Mouse (Mus musculus) kidney, embryonic 16.5 days (tissue): ENCODE measurements around the gene Ddx42. TPM values are rescaled to one million over a fixed set of nuclear protein-coding genes. Genes with fewer than 3 reads are reported as not detected.

Experiments used
- ATAC-seq: fragments of 200-750 bp; cut with Nextera tagmentation; 2 replicates; pipeline ENCODE4 v1.8.0; 2017; ENCODE audit warnings: moderate TSS enrichment; ENCODE audit not compliant: low FRiP score, low TSS enrichment
- H3K27ac ChIP-seq: fragments of 300-500 bp; sonication (generic); 2 replicates; pipeline ENCODE4 v1.5.1; 2014; ENCODE audit warnings: low read length
- H3K27me3 ChIP-seq: fragments of 300-500 bp; sonication (generic); 2 replicates; pipeline ENCODE4 v1.6.1; 2014; ENCODE audit warnings: low read length, control low read depth, mixed read lengths; ENCODE audit not compliant: insufficient read depth
- H3K36me3 ChIP-seq: fragments of 300-500 bp; sonication (generic); 2 replicates; pipeline ENCODE4 v1.6.1; 2014; ENCODE audit warnings: low read length, control low read depth, mixed read lengths; ENCODE audit not compliant: insufficient read depth
- H3K4me1 ChIP-seq: fragments of 300-500 bp; sonication (generic); 2 replicates; pipeline ENCODE4 v1.6.1; 2014; ENCODE audit warnings: low read length, control low read depth, mixed read lengths; ENCODE audit not compliant: insufficient read depth
- H3K4me2 ChIP-seq: fragments of 300-500 bp; sonication (generic); replicated peaks from 2 replicates; pipeline ENCODE4 v1.6.1; 2014; ENCODE audit warnings: low read depth, low read length
- H3K4me3 ChIP-seq: fragments of 300-500 bp; sonication (generic); 2 replicates; pipeline ENCODE4 v1.5.1; 2014; ENCODE audit warnings: mild to moderate bottlenecking, low read length
- H3K9ac ChIP-seq: fragments of 300-500 bp; sonication (generic); replicated peaks from 2 replicates; pipeline ENCODE4 v1.6.1; 2014; ENCODE audit warnings: low read length
- H3K9me3 ChIP-seq: fragments of 300-500 bp; sonication (generic); 2 replicates; pipeline ENCODE4 v1.6.1; 2016; ENCODE audit warnings: low read length, control low read depth
- WGBS: fragments of 180-500 bp; shearing (Covaris S2); extraction: QIAGEN DNeasy Blood & Tissue Kit; methylation state at CpG from one replicate; pipeline ENCODE4 v1.1.7; 2014; 5-methylcytosine and 5-hydroxymethylcytosine counted together
- polyA plus RNA-seq: library from polyadenylated mRNA; unstranded; fragments of >200 nt; fragmentation: Nextera tagmentation; extraction: Ambion mirVana; gene quantifications from 2 replicates; pipeline ENCODE4 v1.2.1, GENCODE M21; 2015

The Ddx42 gene
- polyA plus RNA-seq, 1 experiment from 2014 or later, result 81.5 TPM

DNA sequence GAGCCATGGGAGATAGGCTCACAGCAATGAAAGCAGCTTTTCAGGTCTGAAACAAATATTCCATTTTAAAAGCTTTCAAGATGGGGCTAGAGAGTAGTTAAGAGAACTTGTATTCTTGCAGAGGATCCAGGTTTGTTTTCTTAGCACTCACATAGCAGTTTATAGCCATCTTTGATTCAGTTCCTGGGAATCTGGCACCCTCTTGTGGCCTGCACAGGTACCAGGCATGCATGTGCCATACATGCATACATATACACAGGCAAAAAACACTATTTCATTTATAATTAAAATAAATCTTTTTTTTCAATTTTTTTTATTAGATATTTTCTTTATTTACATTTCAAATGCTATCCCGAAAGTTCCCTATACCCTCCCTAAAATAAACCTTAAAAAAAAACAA is 30.1 kb downstream of the Ddx42 start:
- Histone ChIP-seq H3K27me3 (no peaks in the 10 kb centered on the region), H3K4me3 (no peak overlapping the region), H3K36me3 (peaks cover 92% of the 10 kb centered on the region), H3K9me3 (peaks cover 4% of the 10 kb centered on the region; the same call in 1 of the 2 replicates), H3K4me1 (no peaks in the 10 kb centered on the region), H3K4me2 (no peak overlapping the region), H3K9ac (no peak overlapping the region), H3K27ac (no peak overlapping the region)
- 96% methylated on average over 1 of the region's 1 CpGs for WGBS
- ATAC-seq, result no peak

DNA sequence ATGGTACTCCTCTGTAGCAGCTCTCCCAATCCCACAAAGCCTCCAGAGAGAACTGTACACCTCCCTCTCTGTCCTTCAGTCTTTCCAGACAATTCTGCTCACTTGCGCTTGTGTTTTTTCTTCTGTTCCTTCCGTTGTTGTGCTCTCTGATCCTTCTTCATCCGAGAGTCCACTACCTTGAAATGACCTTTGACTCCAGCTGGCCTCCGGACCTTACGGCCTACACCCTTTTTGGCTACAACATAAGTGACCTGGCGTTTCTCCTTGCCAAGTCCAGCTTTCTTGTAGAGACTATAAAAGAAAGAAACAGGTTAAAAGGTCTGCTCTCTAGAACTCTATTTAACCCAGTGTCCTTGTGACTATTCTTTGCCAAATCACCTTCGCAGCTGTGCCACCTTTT is 32.6 kb downstream of the Ddx42 start:
- Histone ChIP-seq H3K9me3 (peaks cover 4% of the 10 kb centered on the region; the same call in 1 of the 2 replicates), H3K4me1 (no peaks in the 10 kb centered on the region; the same call in 1 of the 2 replicates), H3K27ac (no peak overlapping the region), H3K27me3 (no peaks in the 10 kb centered on the region), H3K36me3 (peaks cover 94% of the 10 kb centered on the region), H3K4me2 (no peak overlapping the region), H3K9ac (no peak overlapping the region), H3K4me3 (no peak overlapping the region)
- WGBS, result 82% methylated on average over 7 of the region's 7 CpGs
- ATAC-seq, result no peak

DNA sequence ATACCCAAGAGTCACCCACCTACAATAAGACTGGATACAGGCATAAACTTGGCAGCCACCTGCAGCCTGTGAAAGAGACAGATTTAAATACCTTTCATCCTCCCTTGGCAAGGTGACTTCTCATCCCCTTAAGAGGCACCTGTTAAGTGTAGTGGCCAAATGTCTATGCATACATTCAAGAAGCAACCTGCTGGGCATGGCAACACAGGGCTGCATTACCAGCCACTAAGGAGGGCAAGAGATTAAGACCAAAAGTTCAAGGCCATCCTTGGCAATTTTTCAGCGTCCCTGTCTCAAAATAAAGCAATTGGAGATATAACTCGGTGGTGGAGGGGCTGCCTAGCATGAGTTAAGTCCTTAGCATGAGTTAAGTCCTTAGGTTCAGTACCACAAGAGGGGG is 38.0 kb downstream of the Ddx42 start:
- H3K4me1 ChIP-seq, result peaks cover 21% of the 10 kb centered on the region
- no peak for ATAC-seq
- 13% methylated on average over 2 of the region's 2 CpGs for WGBS
- H3K4me3 ChIP-seq, result peak overlapping the region; percentile 80
- no peaks in the 10 kb centered on the region for H3K27me3 ChIP-seq
- H3K9ac ChIP-seq, result peak overlapping the region; percentile 79
- peaks cover 58% of the 10 kb centered on the region for H3K36me3 ChIP-seq
- peak overlapping the region; percentile 90 for H3K4me2 ChIP-seq
- H3K9me3 ChIP-seq, result no peaks in the 10 kb centered on the region
- H3K27ac ChIP-seq, result peak overlapping the region; percentile 83; the same call in 1 of the 2 replicates

DNA sequence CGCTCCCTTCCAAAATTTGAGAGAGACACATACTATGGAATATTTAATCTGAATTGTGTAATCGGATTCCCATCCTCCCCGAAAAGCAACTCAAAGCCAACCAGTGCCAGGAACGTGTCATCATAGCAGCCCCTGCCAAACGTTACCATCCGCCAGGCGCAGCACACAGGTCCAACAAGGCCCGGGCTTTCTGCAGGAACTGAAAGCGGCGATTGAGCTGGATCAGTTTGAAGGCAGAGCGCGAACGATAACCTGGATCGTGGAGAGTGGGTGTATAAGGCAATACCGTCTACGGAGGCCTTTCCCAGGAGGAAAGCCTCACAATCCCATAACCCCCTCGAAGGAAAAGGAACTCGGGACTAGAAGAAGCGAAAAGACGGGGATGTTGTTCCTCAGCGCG is 38.4 kb downstream of the Ddx42 start:
- 3% methylated on average over 22 of the region's 22 CpGs for WGBS
- ATAC-seq, result 0 out of 2 replicates have a peak, but pooled peaks have one; percentile 4

DNA sequence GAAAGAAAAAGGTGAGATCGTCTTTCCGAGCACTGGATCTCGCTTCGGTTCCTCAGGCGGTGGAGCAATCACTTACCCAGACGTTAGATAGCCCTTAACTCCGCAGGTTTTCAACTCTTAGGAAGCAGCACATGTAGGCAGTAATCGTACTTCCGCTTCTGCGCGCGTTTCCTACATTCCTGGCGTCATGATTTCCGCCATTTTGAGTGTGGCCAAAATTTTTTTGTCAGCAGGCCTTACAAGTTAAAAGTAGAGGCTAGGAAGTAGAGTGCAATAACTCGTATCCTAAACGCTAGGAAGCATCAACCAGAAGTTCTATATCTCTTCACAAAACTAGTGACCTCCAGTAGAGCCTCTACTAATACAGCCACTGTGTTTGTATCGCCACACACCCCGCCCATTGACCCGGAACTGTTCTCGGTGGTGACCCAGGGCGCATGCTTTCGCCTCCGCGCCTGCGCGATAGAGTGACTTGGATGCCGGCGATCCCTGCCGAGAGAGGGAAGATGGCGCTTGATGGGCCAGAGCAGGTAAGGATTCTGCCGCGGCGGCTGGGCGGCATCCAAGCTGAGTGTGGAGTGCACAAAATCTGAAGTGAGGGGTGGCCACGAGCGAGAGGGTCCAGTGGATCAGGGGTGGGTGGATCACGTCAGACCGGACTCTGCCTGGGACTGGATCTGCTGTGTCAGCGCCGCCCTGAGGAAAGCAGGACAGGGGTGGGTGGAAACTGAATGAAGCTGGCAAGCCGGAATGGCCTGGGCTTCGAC is 39.1 kb downstream of the Ddx42 start, which contains the start of the genes Ftsj3 and Psmc5:
TSS of gene Ftsj3 (minus strand) at position 395 of the 767 bp plus-strand sequence.
TSS of gene Psmc5 (plus strand) at position 470 of the 767 bp plus-strand sequence.
- H3K9me3 ChIP-seq, result no peaks in the 10 kb centered on the region
- peak within 1 kb of the TSS; percentile 79 for H3K9ac ChIP-seq
- peaks cover 51% of the 10 kb centered on the region for H3K36me3 ChIP-seq
- ATAC-seq, result peak; percentile 94
- peak within 1 kb of the TSS; percentile 83 for H3K27ac ChIP-seq
- H3K4me1 ChIP-seq, result peaks cover 21% of the 10 kb centered on the region
- H3K4me2 ChIP-seq, result peak within 1 kb of the TSS; percentile 90
- H3K27me3 ChIP-seq, result no peaks in the 10 kb centered on the region
- peak within 1 kb of the TSS; percentile 80 for H3K4me3 ChIP-seq
- WGBS, result under 1% methylated on average over 42 of the region's 42 CpGs

More for the DNA sequence above, 38.4 kb downstream of the Ddx42 start:
- H3K4me3 ChIP-seq, result peak overlapping the region; percentile 80
- H3K36me3 ChIP-seq, result peaks cover 54% of the 10 kb centered on the region
- H3K27me3 ChIP-seq, result no peaks in the 10 kb centered on the region
- H3K4me2 ChIP-seq, result peak overlapping the region; percentile 90
- peak overlapping the region; percentile 79 for H3K9ac ChIP-seq
- H3K27ac ChIP-seq, result peak overlapping the region; percentile 83
- no peaks in the 10 kb centered on the region for H3K9me3 ChIP-seq
- peaks cover 21% of the 10 kb centered on the region for H3K4me1 ChIP-seq

DNA sequence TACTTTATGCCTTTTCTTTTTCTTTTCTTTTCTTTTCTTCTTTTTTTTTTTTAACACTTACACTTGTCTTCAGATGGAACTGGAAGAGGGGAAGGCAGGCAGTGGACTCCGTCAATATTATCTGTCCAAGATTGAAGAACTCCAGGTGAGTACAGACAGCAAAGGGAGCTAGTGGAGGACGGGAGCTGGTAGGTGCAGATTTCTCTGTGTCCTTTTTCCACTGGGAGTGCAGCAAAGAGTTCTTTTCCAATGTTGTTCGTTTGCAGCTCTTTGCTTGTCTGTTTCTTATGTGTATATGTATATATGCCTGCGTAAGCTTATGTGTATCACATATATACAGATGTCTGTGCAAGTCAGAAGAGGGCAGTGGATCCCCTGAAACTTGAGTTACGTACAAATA is 40.0 kb downstream of the Ddx42 start:
- WGBS, result 59% methylated on average over 5 of the region's 5 CpGs
- no peak for ATAC-seq
- peak overlapping the region; percentile 83; the same call in 1 of the 2 replicates for H3K27ac ChIP-seq
- no peaks in the 10 kb centered on the region for H3K9me3 ChIP-seq
- H3K27me3 ChIP-seq, result no peaks in the 10 kb centered on the region
- H3K4me2 ChIP-seq, result peak overlapping the region; percentile 90
- peaks cover 21% of the 10 kb centered on the region for H3K4me1 ChIP-seq
- H3K4me3 ChIP-seq, result peak overlapping the region; percentile 80
- H3K9ac ChIP-seq, result peak overlapping the region; percentile 79
- peaks cover 51% of the 10 kb centered on the region for H3K36me3 ChIP-seq

DNA sequence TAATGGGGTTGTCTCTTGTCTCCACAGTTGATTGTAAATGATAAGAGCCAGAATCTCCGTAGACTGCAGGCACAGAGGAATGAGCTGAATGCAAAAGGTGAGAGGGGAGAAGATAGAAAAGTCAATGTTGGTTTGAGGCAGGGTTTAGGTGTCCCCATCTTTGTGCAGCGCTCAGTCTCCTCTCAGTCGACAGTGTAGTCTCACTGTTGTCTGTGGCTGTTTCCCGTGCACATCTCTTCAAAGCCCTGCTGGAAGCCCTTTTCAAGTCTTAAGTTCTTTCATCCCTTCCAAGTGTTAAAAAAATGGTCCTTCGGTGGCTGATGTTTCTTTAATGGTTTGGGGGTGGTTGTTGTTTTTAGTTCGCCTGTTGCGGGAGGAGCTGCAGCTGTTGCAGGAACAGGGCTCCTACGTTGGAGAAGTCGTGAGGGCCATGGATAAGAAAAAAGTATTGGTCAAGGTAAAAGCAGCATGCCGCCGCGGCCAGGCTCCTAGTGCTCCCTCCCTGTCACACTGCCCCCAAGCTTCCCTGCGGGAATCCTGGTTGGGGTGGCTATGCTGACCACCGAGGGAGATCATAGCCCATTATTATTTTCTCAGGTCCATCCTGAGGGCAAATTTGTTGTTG is 44.2 kb downstream of the Ddx42 start:
- whole genome bisulfite sequencing, result 60% methylated on average over 14 of the region's 14 CpGs
- Histone ChIP-seq H3K4me3 (no peak overlapping the region), H3K4me2 (no peak overlapping the region), H3K36me3 (peaks cover 68% of the 10 kb centered on the region), H3K27ac (no peak overlapping the region), H3K9me3 (no peaks in the 10 kb centered on the region), H3K4me1 (peaks cover 13% of the 10 kb centered on the region), H3K27me3 (no peaks in the 10 kb centered on the region), H3K9ac (no peak overlapping the region)
- no peak for ATAC-seq

DNA sequence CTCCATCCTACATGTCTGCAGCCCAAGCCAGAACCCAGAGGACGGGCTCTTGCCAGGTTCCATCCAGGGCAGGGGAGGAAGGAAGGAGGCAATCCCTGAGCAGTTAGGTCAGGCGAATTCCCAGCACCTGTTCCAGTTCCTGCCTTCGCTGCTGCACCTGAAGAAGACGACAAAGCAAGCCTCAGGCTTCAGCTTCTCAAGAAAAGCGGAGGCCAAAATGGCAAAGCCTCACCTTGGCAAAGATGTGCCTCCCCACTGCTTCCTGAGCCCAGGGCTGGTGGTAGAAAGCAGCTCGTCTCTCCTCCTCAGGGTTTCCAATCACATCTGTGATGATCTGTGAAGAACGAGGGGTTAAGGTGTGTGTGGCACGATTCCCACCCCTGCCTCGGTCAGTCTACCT is 47.2 kb downstream of the Ddx42 start:
- Histone ChIP-seq H3K27ac (no peak overlapping the region), H3K9ac (no peak overlapping the region), H3K9me3 (no peaks in the 10 kb centered on the region), H3K4me2 (no peak overlapping the region), H3K27me3 (no peaks in the 10 kb centered on the region), H3K4me1 (peaks cover 19% of the 10 kb centered on the region), H3K4me3 (no peak overlapping the region), H3K36me3 (peaks cover 75% of the 10 kb centered on the region)
- no peak for ATAC-seq
- 87% methylated on average over 9 of the region's 9 CpGs for WGBS

DNA sequence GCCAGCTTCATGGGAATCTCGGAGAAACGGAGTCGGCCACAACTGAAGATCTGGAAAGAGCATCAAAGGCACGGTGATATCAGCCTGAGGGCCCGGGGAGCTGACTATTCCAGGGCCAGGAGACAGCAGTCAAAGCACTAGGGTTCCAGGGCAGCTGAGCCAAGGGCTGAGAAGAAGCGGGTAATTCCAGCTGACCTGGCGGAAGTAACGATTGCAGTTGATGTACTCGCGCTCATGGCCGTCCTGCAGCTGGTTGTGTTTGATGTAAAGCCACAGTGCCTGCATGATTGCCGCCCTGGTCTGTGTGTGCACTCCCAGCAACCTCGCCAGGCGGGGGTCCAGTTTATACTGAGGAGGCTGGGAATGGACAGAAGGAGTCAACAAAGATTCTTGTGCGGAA is 48.3 kb downstream of the Ddx42 start:
- H3K36me3 ChIP-seq, result peaks cover 71% of the 10 kb centered on the region
- no peaks in the 10 kb centered on the region for H3K9me3 ChIP-seq
- no peak overlapping the region for H3K27ac ChIP-seq
- H3K4me2 ChIP-seq, result no peak overlapping the region
- H3K9ac ChIP-seq, result no peak overlapping the region
- no peak for ATAC-seq
- H3K27me3 ChIP-seq, result no peaks in the 10 kb centered on the region
- H3K4me3 ChIP-seq, result no peak overlapping the region
- peaks cover 26% of the 10 kb centered on the region for H3K4me1 ChIP-seq
- 88% methylated on average over 15 of the region's 15 CpGs for WGBS

DNA sequence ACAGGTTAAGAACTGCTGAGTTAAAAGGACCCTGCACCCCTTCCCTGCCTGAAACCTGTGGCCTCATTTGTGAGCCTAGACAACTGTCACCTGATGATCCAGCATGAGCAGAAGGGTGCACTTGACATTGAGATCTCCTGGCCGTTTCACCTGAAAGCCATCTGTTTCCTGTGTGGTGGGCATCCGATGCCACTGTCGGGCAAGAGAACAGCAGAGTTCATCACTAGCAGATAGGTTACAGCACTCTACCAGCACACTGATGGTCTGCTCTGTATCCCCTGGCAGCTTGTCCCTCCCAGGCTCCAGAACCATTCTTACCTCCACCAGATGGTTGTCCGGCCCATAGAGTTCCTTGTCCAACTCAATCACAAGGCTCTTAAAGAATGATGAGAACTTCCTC is 48.8 kb downstream of the Ddx42 start:
- no peak for ATAC-seq
- Histone ChIP-seq H3K36me3 (peaks cover 70% of the 10 kb centered on the region), H3K9me3 (no peaks in the 10 kb centered on the region), H3K9ac (no peak overlapping the region), H3K4me1 (peaks cover 32% of the 10 kb centered on the region), H3K4me2 (no peak overlapping the region), H3K4me3 (no peak overlapping the region), H3K27me3 (no peaks in the 10 kb centered on the region), H3K27ac (no peak overlapping the region)
- 89% methylated on average over 4 of the region's 4 CpGs for WGBS
